Mouse (Mus musculus): ENCODE data around the gene Ldhc.
"Not testable (repeated sequence)": the region's sequence is repeated elsewhere in the genome, so short reads cannot be mapped to it uniquely, and the experiment has no call there.

Ldhc gene

GRCm38 (mm10) chr7:46842278-46842677, 18.7 kb upstream of the Ldhc start:
- no peak for DNase-seq (ENCODE audit: low spot score in 2 of 2)

- DNase-seq (ENCODE audit: low spot score in 2 of 2): no peak
Measured at GRCm38 (mm10) chr7:46843576-46843975, 17.4 kb upstream of the Ldhc start.

GRCm38 (mm10) chr7:46845211-46845977, 15.6 kb upstream of the Ldhc start:
- peak; percentile 94 to 96 for DNase-seq (ENCODE audit: low spot score in 2 of 2)

GRCm38 (mm10) chr7:46845978-46846485, 15.0 kb upstream of the Ldhc start:
- peak in 1 of 2 experiments; percentile 54 for DNase-seq (ENCODE audit: low spot score in 2 of 2)

- DNase-seq (ENCODE audit: low spot score in 2 of 2): peak; percentile 39 to 59
Measured at GRCm38 (mm10) chr7:46846486-46847244, 14.3 kb upstream of the Ldhc start.

- no peak for DNase-seq (ENCODE audit: low spot score in 2 of 2)
Measured at GRCm38 (mm10) chr7:46849287-46849686, 11.7 kb upstream of the Ldhc start.

GRCm38 (mm10) chr7:46851026-46851425, 10.0 kb upstream of the Ldhc start:
- no peak for DNase-seq (ENCODE audit: low spot score in 2 of 2)

GRCm38 (mm10) chr7:46852666-46853065, 8.3 kb upstream of the Ldhc start:
- DNase-seq (ENCODE audit: low spot score in 2 of 2): no peak

- DNase-seq (ENCODE audit: low spot score in 2 of 2): no peak
Measured at GRCm38 (mm10) chr7:46853365-46853764, 7.6 kb upstream of the Ldhc start.

- DNase-seq (ENCODE audit: low spot score in 2 of 2): no peak
Measured at GRCm38 (mm10) chr7:46855866-46856560, 5.0 kb upstream of the Ldhc start.

GRCm38 (mm10) chr7:46857436-46857835, 3.6 kb upstream of the Ldhc start:
- no peak for DNase-seq (ENCODE audit: low spot score in 2 of 2)

- DNase-seq (ENCODE audit: low spot score in 2 of 2): peak in 1 of 2 experiments; percentile 29
Measured at GRCm38 (mm10) chr7:46859031-46859430, 2.0 kb upstream of the Ldhc start.

- no peak for DNase-seq (ENCODE audit: low spot score in 2 of 2)
Measured at GRCm38 (mm10) chr7:46871988-46872387, 11.0 kb downstream of the Ldhc start.

GRCm38 (mm10) chr7:46876841-46877240, 15.8 kb downstream of the Ldhc start:
- peak; percentile 11 to 28 for DNase-seq (ENCODE audit: low spot score in 2 of 2)

GRCm38 (mm10) chr7:46877255-46877654, 16.3 kb downstream of the Ldhc start:
- DNase-seq (ENCODE audit: low spot score in 2 of 2): no peak

GRCm38 (mm10) chr7:46879851-46880250, 18.8 kb downstream of the Ldhc start:
- DNase-seq (ENCODE audit: low spot score in 2 of 2): no peak

GRCm38 (mm10) chr7:46880992-46881391, 20.0 kb downstream of the Ldhc start:
- no peak for DNase-seq (ENCODE audit: low spot score in 2 of 2)

- not testable (repeated sequence) for DNase-seq (ENCODE audit: low spot score in 2 of 2)
Measured at GRCm38 (mm10) chr7:46881941-46882340, 20.9 kb downstream of the Ldhc start.

- no peak for DNase-seq (ENCODE audit: low spot score in 2 of 2)
Measured at GRCm38 (mm10) chr7:46883304-46883703, 22.3 kb downstream of the Ldhc start.

- DNase-seq (ENCODE audit: low spot score in 2 of 2): no peak
Measured at GRCm38 (mm10) chr7:46895511-46895910, 34.5 kb downstream of the Ldhc start.

- no peak for DNase-seq (ENCODE audit: low spot score in 2 of 2)
Measured at GRCm38 (mm10) chr7:46899343-46899742, 38.3 kb downstream of the Ldhc start.

GRCm38 (mm10) chr7:46911250-46911649, 50.2 kb downstream of the Ldhc start:
- DNase-seq (ENCODE audit: low spot score in 2 of 2): no peak
